Mouse (Mus musculus): ENCODE results near the gene Prm2.

The Prm2 gene

GRCm38 (mm10) chr16:10777579-10778160, 18.3 kb downstream of the Prm2 start:
- in situ Hi-C loops (cut with MboI; ENCODE audit: low sequenced_read_pairs), result no loop called here

GRCm38 (mm10) chr16:10776322-10776721, 19.6 kb downstream of the Prm2 start:
- in situ Hi-C loops (cut with MboI; ENCODE audit: low sequenced_read_pairs), result no loop called here

- in situ Hi-C loops (cut with MboI; ENCODE audit: low sequenced_read_pairs), result no loop called here
Observed at GRCm38 (mm10) chr16:10774726-10775125, 21.2 kb downstream of the Prm2 start.

- in situ Hi-C loops (cut with MboI; ENCODE audit: low sequenced_read_pairs), result no loop called here
Observed at GRCm38 (mm10) chr16:10773543-10773942, 22.4 kb downstream of the Prm2 start.

- in situ Hi-C loops (cut with MboI; ENCODE audit: low sequenced_read_pairs), result no loop called here
Observed at GRCm38 (mm10) chr16:10771769-10772510, 24.0 kb downstream of the Prm2 start.

GRCm38 (mm10) chr16:10770531-10771325, 25.2 kb downstream of the Prm2 start:
- in situ Hi-C loops (cut with MboI; ENCODE audit: low sequenced_read_pairs), result no loop called here

GRCm38 (mm10) chr16:10769661-10770060, 26.3 kb downstream of the Prm2 start:
- in situ Hi-C loops (cut with MboI; ENCODE audit: low sequenced_read_pairs), result no loop called here

GRCm38 (mm10) chr16:10768821-10769220, 27.1 kb downstream of the Prm2 start:
- in situ Hi-C loops (cut with MboI; ENCODE audit: low sequenced_read_pairs), result no loop called here

GRCm38 (mm10) chr16:10767158-10767557, 28.8 kb downstream of the Prm2 start:
- in situ Hi-C loops (cut with MboI; ENCODE audit: low sequenced_read_pairs), result no loop called here

- in situ Hi-C loops (cut with MboI; ENCODE audit: low sequenced_read_pairs), result no loop called here
Observed at GRCm38 (mm10) chr16:10764323-10764722, 31.6 kb downstream of the Prm2 start.

GRCm38 (mm10) chr16:10763540-10764264, 32.2 kb downstream of the Prm2 start:
- in situ Hi-C loops (cut with MboI; ENCODE audit: low sequenced_read_pairs), result no loop called here

GRCm38 (mm10) chr16:10762569-10763180, 33.3 kb downstream of the Prm2 start:
- in situ Hi-C loops (cut with MboI; ENCODE audit: low sequenced_read_pairs), result no loop called here

- in situ Hi-C loops (cut with MboI; ENCODE audit: low sequenced_read_pairs), result no loop called here
Observed at GRCm38 (mm10) chr16:10761182-10761581, 34.8 kb downstream of the Prm2 start.

- in situ Hi-C loops (cut with MboI; ENCODE audit: low sequenced_read_pairs), result no loop called here
Observed at GRCm38 (mm10) chr16:10756168-10756567, 39.8 kb downstream of the Prm2 start.

GRCm38 (mm10) chr16:10754521-10755296, 41.2 kb downstream of the Prm2 start:
- in situ Hi-C loops (cut with MboI; ENCODE audit: low sequenced_read_pairs), result no loop called here

GRCm38 (mm10) chr16:10749824-10750223, 46.1 kb downstream of the Prm2 start:
- in situ Hi-C loops (cut with MboI; ENCODE audit: low sequenced_read_pairs), result no loop called here

GRCm38 (mm10) chr16:10749226-10749625, 46.7 kb downstream of the Prm2 start:
- in situ Hi-C loops (cut with MboI; ENCODE audit: low sequenced_read_pairs), result no loop called here
